Mouse (Mus musculus): ENCODE results near the gene Cftr. TPM values are rescaled to one million over a fixed set of nuclear protein-coding genes. Genes with fewer than 3 reads are reported as not detected.

Gene Cftr
- polyA plus RNA-seq, 1 experiment from 2014 or later: 0.19 TPM

DNA sequence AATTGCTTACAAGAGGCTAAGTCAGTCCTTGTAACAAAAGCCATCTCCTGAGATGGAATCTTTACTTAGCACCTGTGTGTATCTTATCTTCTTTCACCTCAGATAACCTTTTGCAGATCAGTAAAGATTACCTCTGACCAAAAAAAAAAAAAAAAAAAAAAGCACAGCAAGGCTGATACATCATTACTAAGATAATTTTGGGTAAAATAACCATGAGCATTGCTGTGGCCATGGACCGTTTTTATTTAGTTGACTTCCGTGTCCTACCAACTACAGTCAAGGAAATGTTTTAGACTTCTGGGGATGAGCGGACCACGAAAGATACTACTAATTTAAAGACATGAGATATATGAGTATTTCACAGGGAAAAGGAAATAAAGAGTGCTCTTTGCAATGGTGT is 52.7 kb downstream of the Cftr start:
- Histone ChIP-seq H3K9ac (no peak overlapping the region), H3K4me2 (no peak overlapping the region), H3K27ac (ENCODE audit: poor library complexity, severe bottlenecking) (no peak overlapping the region), H3K9me3 (replicated peaks) (no peaks in the 10 kb centered on the region), H3K4me1 (replicated peaks) (no peaks in the 10 kb centered on the region), H3K36me3 (no peaks in the 10 kb centered on the region), H3K4me3 (no peak overlapping the region), H3K27me3 (replicated peaks) (no peaks in the 10 kb centered on the region)
- no peak for ATAC-seq (ENCODE audit: insufficient number of reproducible peaks, low FRiP score)
- 88% methylated on average over 4 of the region's 4 CpGs for WGBS

DNA sequence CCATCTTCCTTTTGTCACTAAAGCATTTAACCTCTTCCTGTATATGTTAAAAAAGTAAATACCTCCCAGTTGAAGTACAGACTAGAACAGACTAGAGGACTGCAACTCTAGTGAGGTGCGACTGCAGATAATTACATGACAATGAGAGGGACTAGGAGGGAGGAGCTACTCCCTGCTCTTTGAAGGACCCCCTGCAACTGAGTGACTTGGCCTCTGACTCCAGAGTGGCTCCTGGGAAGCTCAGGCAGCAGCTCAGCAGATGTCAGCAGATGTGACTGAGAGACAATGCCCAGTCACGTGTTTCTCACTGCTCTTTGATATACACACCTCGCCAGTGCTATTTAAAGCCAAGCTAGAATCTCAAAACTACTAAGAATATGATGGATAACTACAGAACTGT is 54.7 kb downstream of the Cftr start:
- Histone ChIP-seq H3K27ac (ENCODE audit: poor library complexity, severe bottlenecking) (no peak overlapping the region), H3K9me3 (replicated peaks) (no peaks in the 10 kb centered on the region), H3K9ac (no peak overlapping the region), H3K4me1 (replicated peaks) (no peaks in the 10 kb centered on the region), H3K36me3 (no peaks in the 10 kb centered on the region), H3K27me3 (replicated peaks) (no peaks in the 10 kb centered on the region), H3K4me3 (no peak overlapping the region), H3K4me2 (no peak overlapping the region)
- WGBS: 8% methylated on average over 3 of the region's 3 CpGs
- ATAC-seq (ENCODE audit: insufficient number of reproducible peaks, low FRiP score): no peak

DNA sequence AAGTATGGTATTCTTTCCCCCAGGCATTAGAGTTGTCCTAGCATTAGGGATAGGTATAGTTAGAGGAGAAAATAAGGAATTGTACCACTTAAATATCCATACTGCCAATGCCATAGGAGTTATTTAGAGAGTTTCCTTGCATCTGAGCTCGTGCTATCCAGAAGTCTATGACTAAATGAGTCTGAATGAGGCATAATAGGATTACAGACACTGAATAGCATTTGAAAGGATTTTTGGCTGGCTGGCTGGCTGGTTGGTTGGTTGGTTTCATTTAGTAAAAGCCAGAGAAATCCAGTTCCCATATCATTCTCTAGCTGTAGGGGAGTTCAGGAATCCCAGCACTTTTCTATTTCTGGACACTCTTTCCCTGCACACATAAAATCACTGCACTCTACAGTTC is 76.0 kb downstream of the Cftr start:
- Histone ChIP-seq H3K4me3 (no peak overlapping the region), H3K36me3 (no peaks in the 10 kb centered on the region), H3K9ac (no peak overlapping the region), H3K27me3 (replicated peaks) (no peaks in the 10 kb centered on the region), H3K4me1 (replicated peaks) (no peaks in the 10 kb centered on the region), H3K27ac (ENCODE audit: poor library complexity, severe bottlenecking) (no peak overlapping the region), H3K9me3 (replicated peaks) (no peaks in the 10 kb centered on the region), H3K4me2 (no peak overlapping the region)
- 39% methylated on average over 1 of the region's 1 CpGs for WGBS
- no peak for ATAC-seq (ENCODE audit: insufficient number of reproducible peaks, low FRiP score)

DNA sequence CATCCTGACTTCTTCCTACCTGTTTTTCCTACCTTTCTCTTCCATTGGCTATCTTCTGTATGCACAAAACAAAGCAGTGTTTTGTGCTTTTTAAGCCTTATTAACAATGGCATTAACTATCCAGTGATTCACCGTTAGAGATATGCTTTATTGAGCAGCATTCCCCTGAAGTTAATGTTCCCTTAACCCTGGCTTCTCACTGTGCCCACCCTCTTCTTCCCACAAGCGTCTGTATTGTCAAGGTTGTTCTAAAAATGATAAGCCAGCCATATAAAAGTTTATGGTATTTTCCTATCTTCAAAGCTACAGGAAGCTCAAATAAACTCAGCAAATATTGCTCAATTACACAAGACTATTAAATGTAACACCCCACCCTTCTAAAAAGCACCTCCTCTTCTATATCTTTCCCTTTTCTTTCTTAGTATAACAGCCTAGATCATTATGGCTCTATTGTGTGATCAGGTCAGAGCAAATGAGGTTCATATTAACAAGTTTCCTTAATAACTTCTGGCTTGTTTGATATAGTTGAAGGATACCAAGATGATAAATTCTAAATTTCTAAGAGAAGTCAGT is 77.5 kb downstream of the Cftr start:
- Histone ChIP-seq H3K36me3 (no peaks in the 10 kb centered on the region), H3K9ac (no peak overlapping the region), H3K4me1 (replicated peaks) (no peaks in the 10 kb centered on the region), H3K4me3 (no peak overlapping the region), H3K27ac (ENCODE audit: poor library complexity, severe bottlenecking) (no peak overlapping the region), H3K27me3 (replicated peaks) (no peaks in the 10 kb centered on the region), H3K9me3 (replicated peaks) (no peaks in the 10 kb centered on the region), H3K4me2 (no peak overlapping the region)
- no peak for ATAC-seq (ENCODE audit: insufficient number of reproducible peaks, low FRiP score)
- 72% methylated on average over 2 of the region's 2 CpGs for WGBS

DNA sequence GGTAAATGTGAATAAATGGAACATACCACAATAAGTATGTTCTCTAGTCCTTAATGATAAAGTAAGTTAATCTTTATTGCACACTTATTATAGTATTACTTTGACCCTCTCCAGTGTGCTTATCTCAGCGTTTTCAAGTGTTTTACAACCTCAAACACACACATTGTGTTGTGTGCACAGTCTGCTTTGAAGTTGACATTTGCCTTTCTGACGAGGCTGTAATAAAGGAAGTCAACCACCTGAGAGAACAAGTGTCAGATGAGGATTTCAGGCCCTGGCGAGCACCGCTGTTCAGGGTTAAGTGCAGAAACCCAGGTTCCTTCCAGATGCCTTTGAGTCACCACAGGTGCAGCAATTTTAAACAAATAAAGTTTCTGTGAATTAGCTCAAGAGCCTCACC is 78.0 kb downstream of the Cftr start:
- H3K9me3 ChIP-seq (replicated peaks): no peaks in the 10 kb centered on the region
- H3K9ac ChIP-seq: no peak overlapping the region
- no peak for ATAC-seq (ENCODE audit: insufficient number of reproducible peaks, low FRiP score)
- no peaks in the 10 kb centered on the region for H3K4me1 ChIP-seq (replicated peaks)
- H3K36me3 ChIP-seq: no peaks in the 10 kb centered on the region
- H3K27ac ChIP-seq (ENCODE audit: poor library complexity, severe bottlenecking): no peak overlapping the region
- no peak overlapping the region for H3K4me3 ChIP-seq
- WGBS: 52% methylated on average over 4 of the region's 4 CpGs
- no peaks in the 10 kb centered on the region for H3K27me3 ChIP-seq (replicated peaks)
- no peak overlapping the region for H3K4me2 ChIP-seq

DNA sequence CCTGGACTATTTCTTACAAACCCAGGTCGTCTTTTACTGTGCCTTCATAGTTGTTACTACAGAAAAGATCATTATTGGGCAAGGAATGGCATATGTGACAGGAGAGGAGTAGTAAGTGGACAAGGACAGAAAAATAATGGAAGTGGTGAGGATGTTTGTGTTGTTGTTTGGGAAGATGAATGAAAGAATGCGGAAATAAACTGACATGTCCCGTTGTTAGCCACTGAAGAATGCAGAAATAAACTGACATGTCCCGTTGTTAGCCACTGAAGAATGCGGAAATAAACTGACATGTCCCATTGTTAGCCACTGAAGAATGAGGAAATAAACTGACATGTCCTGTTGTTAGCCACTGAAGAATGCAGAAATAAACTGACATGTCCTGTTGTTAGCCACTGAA is 84.1 kb downstream of the Cftr start:
- Histone ChIP-seq H3K27ac (ENCODE audit: poor library complexity, severe bottlenecking) (no peak overlapping the region), H3K36me3 (no peaks in the 10 kb centered on the region), H3K4me1 (replicated peaks) (no peaks in the 10 kb centered on the region), H3K9me3 (replicated peaks) (no peaks in the 10 kb centered on the region), H3K4me3 (no peak overlapping the region), H3K27me3 (replicated peaks) (no peaks in the 10 kb centered on the region), H3K4me2 (no peak overlapping the region), H3K9ac (no peak overlapping the region)
- no peak for ATAC-seq (ENCODE audit: insufficient number of reproducible peaks, low FRiP score)
- 65% methylated on average over 5 of the region's 5 CpGs for WGBS

DNA sequence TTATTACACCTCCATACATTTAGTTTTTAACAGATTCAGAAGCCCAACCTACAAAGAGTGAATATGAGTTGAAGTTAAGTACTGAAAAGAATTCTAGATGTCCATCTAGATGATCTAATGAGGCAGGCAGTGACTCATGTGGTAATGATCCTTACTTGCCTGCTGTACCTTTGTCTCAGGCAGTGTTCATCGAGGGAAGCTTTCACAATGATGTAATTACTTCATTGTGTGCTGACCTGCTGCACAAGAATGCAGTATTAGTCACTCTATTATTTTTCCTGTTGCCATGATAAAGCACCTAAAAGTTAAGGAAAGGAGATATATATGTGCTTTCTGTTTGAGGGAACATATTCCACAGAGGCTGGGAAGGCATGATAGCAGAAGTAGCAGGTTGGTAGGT is 100.5 kb downstream of the Cftr start:
- Histone ChIP-seq H3K36me3 (no peaks in the 10 kb centered on the region), H3K27me3 (replicated peaks) (no peaks in the 10 kb centered on the region), H3K4me3 (no peak overlapping the region), H3K27ac (ENCODE audit: poor library complexity, severe bottlenecking) (no peak overlapping the region), H3K4me1 (replicated peaks) (no peaks in the 10 kb centered on the region), H3K9me3 (replicated peaks) (no peaks in the 10 kb centered on the region), H3K4me2 (no peak overlapping the region), H3K9ac (no peak overlapping the region)
- 38% methylated on average over 1 of the region's 1 CpGs for WGBS
- ATAC-seq (ENCODE audit: insufficient number of reproducible peaks, low FRiP score): no peak

DNA sequence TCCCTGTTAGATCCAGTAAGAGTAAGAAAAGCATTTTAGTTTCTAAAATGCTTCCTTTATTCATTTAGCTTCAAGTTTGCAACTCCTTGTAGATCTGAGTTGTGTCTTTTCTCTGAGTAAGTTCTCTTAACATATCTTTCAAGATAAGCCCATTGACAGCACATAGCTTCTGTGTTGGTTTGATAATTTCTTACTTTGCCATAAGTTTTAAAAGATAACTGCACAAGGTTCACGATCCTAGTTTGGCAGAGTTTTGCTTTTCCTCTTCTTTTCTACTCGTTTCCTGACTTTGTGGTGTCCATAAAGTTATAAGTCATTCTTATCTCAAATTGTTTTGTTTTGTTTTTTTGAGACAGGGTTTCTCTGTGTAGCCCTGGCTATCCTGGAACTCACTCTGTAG is 130.3 kb downstream of the Cftr start:
- Histone ChIP-seq H3K9ac (no peak overlapping the region), H3K4me3 (no peak overlapping the region), H3K4me1 (replicated peaks) (no peaks in the 10 kb centered on the region), H3K27me3 (replicated peaks) (no peaks in the 10 kb centered on the region), H3K4me2 (no peak overlapping the region), H3K36me3 (no peaks in the 10 kb centered on the region), H3K9me3 (replicated peaks) (no peaks in the 10 kb centered on the region), H3K27ac (ENCODE audit: poor library complexity, severe bottlenecking) (no peak overlapping the region)
- no peak for ATAC-seq (ENCODE audit: insufficient number of reproducible peaks, low FRiP score)
- WGBS: 37% methylated on average over 2 of the region's 2 CpGs

DNA sequence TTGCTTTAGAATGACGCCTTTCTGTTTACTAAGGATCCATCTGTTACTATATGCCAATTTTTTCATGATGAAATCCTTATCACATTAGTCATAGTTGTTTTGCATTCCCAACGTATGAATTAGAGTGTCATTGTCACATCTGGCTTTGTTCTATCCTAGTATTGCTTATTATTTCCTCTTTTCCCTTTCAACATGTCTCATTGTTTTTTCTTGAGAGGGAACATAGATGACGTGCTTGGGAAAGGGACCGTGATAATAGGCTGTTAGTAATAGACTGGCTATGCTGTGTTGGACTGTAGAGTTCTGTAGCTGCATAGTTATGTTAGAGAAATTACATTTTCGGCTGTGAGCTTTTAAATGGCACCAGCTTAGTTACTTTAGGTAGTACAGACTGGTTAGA is 131.6 kb downstream of the Cftr start:
- ATAC-seq (ENCODE audit: insufficient number of reproducible peaks, low FRiP score): no peak
- Histone ChIP-seq H3K9ac (no peak overlapping the region), H3K27ac (ENCODE audit: poor library complexity, severe bottlenecking) (no peak overlapping the region), H3K9me3 (replicated peaks) (no peaks in the 10 kb centered on the region), H3K27me3 (replicated peaks) (no peaks in the 10 kb centered on the region), H3K4me2 (no peak overlapping the region), H3K36me3 (no peaks in the 10 kb centered on the region), H3K4me1 (replicated peaks) (no peaks in the 10 kb centered on the region), H3K4me3 (no peak overlapping the region)
- 69% methylated on average over 5 of the region's 5 CpGs for WGBS

DNA sequence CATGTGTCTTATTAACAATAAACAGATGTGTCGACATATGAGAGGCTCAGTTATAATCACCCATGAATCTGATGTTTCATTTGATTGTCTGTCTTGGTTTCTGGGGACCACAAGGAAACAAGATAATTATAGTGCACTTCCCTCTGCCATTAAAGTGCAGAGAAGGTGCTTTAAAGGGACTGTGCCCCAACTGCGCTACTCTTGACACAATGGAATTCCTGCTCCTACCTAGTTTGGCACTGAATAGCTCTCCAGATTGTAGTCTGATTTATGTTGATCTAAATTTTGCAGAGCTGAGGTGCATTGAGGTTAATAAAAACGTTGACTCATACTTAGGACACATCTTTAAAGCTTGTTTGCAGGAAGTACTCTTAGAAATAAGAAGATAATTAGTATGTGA is 132.7 kb downstream of the Cftr start:
- Histone ChIP-seq H3K4me1 (replicated peaks) (no peaks in the 10 kb centered on the region), H3K9ac (no peak overlapping the region), H3K4me3 (no peak overlapping the region), H3K36me3 (no peaks in the 10 kb centered on the region), H3K4me2 (no peak overlapping the region), H3K9me3 (replicated peaks) (no peaks in the 10 kb centered on the region), H3K27ac (ENCODE audit: poor library complexity, severe bottlenecking) (no peak overlapping the region), H3K27me3 (replicated peaks) (no peaks in the 10 kb centered on the region)
- ATAC-seq (ENCODE audit: insufficient number of reproducible peaks, low FRiP score): no peak
- WGBS: 68% methylated on average over 3 of the region's 3 CpGs

DNA sequence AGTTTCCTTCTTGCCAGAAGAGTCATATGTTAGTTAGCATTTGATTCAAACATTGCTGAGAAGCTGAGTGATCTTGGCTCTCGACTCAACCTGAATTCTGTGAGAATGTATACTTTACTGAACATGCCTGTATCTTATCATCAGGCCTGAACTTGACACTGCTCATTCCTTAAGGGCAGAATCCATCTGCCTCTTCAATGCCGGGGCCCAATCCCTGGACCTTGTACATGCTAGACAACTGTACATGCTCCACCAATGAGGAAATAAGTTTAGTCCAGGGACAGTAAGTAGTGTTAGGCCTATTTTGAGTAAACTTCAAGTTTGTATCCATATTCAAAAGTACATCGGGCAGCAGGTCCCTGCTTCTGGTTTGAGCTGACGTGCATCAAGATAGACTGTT is 134.6 kb downstream of the Cftr start:
- Histone ChIP-seq H3K4me3 (no peak overlapping the region), H3K4me2 (no peak overlapping the region), H3K9me3 (replicated peaks) (no peaks in the 10 kb centered on the region), H3K36me3 (no peaks in the 10 kb centered on the region), H3K4me1 (replicated peaks) (no peaks in the 10 kb centered on the region), H3K9ac (no peak overlapping the region), H3K27ac (ENCODE audit: poor library complexity, severe bottlenecking) (no peak overlapping the region), H3K27me3 (replicated peaks) (no peaks in the 10 kb centered on the region)
- no peak for ATAC-seq (ENCODE audit: insufficient number of reproducible peaks, low FRiP score)
- 72% methylated on average over 4 of the region's 4 CpGs for WGBS

DNA sequence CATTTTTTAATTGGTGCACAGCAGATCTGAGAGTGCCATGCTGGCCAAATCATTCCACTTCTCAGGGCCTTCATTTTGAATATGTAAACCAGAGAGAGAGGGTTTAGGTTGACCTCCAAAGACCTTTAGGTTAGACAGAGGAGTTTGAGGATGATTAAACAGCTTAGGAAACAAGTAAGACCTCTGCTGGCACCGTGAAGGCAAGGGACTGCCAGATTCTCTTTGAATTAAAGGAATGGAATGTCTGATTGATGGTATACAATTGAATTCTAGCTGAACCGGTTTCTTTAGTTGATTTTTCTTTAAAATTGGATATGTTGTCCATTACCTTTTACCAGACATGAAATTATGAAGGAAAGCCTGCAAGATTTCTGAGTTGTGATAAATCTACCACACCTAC is 140.5 kb downstream of the Cftr start:
- Histone ChIP-seq H3K9me3 (replicated peaks) (no peaks in the 10 kb centered on the region), H3K4me3 (no peak overlapping the region), H3K36me3 (no peaks in the 10 kb centered on the region), H3K27ac (ENCODE audit: poor library complexity, severe bottlenecking) (no peak overlapping the region), H3K4me1 (replicated peaks) (no peaks in the 10 kb centered on the region), H3K9ac (no peak overlapping the region), H3K4me2 (no peak overlapping the region), H3K27me3 (replicated peaks) (no peaks in the 10 kb centered on the region)
- no peak for ATAC-seq (ENCODE audit: insufficient number of reproducible peaks, low FRiP score)
- 43% methylated on average over 2 of the region's 2 CpGs for WGBS

All from heart, embryonic 12.5 days (tissue).